Mouse (Mus musculus): ENCODE measurements around the gene Fgfr2.

The Fgfr2 gene

DNA sequence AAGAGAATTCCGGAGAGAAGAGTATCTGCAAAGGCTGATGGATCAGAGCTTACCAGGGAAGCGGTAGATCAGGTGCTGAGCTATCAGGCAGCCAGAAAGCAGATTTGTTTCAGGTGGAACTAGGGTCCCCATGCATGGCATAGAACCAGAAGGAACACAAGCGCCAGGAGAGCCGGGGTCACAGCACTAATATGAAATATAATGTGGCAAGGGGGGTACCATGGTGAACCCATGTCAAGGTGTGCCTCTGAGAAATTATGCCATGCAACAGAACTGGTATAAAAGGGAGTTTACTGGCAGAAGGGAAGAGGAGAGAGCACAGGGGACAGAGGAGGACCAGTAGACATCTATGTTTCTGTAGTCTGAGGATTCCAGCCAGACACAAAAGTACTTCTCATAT, 2188.5 kb downstream of the Fgfr2 start:
- DNase-seq (ENCODE audit: low read depth, low spot score) = no peak

DNA sequence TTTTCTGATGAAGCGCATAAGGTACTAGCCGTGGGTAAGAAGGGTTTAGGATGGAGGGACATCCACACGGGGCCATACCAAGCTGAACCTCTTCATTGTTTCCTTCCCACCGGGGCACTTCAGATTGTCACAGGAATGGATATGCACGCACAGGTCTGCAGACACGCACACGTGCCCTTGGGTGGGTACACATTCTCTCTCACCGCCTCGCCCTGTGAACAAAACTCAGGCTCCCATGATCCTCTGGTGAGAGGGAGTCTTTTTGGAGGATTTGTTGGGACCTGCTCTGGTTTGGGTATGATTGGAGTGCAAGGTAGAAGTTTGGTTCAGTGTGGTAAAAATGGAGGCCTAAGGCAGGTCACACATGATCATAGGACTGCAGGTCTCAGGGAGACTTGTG, 2190.2 kb downstream of the Fgfr2 start:
- DNase-seq (ENCODE audit: low read depth, low spot score) = no peak

DNA sequence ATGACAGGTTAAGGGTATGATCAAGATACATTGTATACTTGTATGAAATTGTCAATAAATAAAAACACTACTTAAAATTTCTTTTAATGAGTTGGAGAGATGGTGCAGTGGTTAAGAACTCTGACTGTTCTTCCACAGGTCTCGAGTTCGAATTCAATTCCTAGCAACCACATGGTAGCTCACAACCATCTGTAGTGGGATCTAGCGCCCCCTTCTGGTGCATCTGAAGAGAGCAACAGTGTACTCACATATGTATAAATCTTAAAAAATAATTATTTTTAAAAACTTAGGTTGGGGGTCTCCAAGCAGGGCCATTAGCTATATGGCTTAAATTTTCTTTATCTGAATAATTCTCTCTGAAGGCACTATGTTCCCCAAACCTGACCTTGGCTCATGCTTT, 2192.7 kb downstream of the Fgfr2 start:
- DNase-seq (ENCODE audit: low read depth, low spot score) = no peak

DNA sequence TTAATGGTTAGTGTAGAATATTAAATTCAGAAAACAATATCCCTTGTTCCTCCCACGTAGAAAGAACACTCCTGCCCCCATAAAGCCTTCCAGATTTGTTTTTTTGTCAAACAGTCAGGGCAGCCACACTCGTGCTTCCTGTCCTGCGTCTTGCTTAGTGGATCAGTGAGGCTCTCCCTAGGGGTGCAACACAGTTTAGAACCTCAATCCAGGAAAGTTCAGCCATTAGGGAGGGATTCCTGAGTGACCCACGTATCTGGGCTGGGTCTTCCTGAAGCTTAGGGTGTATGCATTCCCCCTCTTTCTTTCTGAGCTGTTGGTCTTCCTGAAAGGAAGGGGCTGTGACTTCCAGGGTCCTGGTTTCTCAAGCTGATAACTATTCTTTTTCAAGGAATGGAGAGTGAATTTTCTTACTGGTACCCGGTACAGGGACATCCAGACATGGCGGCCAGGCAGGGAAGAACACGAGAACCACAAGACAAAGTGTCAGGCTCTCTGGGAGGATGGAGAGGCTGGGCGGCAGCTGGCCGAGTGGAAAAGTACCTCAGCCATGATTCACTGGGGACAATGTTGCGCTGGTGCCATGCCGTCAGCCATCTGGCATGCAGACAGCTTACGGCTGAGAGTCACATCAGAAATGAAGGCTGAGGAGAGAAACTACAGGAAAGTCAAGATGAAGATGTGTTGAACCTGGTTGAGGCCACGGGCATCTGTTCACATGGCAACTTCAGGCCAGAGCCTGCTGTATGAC, 2200.0 kb downstream of the Fgfr2 start:
- peak; percentile 30 for DNase-seq (ENCODE audit: low read depth, low spot score)

DNA sequence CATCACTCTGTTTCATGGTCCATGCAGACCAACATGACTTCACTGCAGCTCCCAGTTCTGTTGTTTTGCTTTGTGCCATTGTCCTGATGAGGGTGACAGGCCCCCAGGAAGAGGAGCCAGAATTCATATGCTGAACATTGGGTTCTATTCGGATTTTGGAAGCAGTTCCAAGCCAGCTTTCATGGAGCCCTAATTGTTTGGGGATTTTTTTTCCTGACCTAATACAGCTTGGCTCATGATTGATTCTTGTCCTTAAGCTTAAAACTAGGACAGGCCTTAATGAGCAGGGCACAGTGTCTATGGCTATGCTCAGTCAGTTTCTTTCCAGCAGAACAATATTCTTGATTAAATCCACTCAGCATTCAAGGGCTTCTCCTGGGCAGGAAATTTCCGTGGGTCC, 2204.9 kb downstream of the Fgfr2 start:
- no peak for DNase-seq (ENCODE audit: low read depth, low spot score)

DNA sequence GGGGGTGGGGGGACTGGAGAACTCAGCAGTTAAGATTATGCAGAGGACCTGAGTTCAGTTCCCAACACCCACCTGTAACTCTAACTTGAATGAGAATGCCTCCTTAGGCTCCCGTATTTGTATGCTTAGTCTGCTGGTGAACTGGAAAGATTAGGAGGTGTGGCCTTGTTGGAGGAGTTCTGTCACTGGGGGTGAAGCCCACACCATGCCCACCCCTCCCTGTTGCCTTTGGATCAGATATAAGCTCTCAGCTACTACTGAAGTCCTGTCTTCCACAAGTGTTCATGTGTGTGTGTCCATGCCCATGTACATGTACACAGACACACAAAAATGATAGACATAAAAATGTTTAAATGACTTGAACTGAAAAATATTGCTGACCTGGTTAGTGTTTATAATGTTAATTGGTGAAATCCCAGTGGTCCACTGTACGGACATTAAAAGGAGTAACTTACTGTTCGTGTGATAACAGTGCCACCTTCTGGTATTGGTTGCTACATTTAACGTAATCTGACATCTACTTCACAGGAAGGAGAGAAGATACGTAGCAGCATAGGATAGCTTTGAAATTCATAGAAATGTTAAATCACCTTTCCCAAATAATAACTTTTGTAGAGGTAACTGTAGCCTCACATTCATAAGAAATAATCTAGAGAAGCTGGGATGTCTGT, 2208.3 kb downstream of the Fgfr2 start:
- DNase-seq (ENCODE audit: low read depth, low spot score) = peak; percentile 63

DNA sequence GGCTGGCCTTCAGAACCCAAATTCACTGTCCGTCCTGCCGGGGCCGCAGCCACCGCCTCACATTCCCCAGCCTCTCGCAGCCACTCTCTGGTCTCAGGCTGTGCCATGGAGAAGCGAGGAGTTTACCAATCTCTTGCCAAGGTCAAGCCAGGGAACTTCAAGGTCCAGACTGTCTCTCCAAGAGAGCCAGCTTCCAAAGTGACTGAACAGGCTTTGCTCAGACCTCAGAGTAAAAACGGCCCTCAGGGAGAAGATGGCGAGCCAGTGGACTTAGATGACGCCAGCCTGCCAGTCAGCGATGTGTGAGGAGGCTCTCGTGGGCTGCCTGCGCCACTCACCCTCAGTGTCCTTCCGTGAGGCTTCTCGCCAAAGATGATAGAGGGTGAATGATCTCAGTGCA, 2212.3 kb downstream of the Fgfr2 start:
- no peak for DNase-seq (ENCODE audit: low read depth, low spot score)

DNA sequence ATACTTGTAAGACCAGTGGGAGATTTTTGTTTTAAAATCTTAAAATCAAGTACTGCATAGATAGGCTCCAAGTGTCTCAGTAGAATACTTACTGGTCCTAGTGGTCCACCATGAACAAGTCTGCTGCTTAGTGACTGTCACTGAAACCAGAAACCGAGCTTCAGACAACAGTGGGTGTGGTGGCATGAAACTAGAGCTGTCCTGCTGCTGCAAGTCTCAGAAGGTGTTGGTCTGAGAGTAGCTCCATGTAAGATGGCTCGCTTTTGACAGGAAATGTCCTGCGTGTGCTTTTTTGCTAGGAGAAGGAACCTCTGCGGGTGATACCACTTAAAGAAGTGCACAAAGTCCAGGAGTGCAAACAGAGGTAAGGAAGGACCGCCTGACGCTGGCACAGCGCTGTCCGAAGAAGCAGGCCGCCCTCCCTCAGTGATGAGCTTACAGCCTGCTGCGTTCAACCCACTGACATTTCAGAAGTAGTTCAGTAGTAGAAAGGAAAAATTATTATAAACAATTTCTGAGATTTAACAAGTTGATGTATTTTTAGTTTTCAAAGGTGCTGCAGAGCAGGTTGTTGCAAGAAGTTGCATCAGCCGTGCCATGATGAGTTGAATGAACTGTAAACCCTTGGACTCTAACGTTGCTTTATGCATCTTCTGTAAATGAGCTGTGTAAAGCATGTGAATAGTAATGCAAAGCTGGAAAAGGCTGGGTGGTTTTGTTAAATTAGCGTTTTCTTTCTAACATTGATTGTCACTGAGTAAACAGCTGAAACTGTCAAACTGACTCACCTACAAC, 2218.4 kb downstream of the Fgfr2 start:
- DNase-seq (ENCODE audit: low read depth, low spot score) = peak; percentile 31

DNA sequence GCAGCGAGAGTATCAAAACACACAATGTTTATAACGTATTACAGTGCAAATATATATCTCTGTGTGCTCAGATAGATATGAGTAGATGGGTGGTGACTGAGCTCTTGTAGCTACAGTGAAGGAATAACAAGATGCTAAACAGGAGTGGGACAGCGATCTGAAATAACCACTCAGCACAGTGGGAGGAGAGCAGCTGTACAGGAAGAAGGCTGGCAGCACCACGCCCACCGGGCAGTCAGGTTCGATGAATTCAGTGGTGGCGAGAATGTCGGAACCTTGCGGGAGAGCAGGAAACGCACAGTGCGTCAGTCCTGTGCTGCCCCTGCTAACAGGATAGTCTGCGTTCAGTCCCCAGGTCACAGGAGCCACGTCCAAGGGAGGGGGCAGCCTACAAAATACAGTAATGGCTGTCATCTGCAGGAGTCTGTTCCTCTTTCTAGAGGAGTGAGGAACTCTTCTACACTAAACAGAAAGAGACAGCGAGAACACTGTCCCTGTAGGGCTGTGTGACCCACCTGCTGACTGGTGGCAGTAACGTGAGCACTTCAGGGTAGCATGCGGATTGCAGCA, 2219.6 kb downstream of the Fgfr2 start:
- DNase-seq (ENCODE audit: low read depth, low spot score) = no peak

DNA sequence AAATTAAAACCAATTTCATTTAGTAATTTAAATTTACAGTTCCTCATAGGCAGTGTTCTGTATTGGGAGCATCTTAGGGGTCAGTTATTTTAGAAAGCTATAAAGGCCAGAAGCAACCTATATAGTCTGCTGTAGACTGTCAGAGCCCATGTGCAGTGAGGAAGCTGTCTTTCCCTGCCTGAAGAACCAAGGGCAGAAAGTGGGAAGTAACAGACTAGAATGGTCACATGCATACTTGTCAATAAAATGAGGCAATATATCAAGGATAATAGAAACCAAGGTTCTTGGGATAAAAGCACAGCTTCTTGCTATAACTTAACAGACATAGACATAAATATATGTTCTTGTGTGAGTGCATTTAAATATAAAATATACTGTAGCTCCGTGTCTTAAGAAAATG, 2220.2 kb downstream of the Fgfr2 start:
- DNase-seq (ENCODE audit: low read depth, low spot score) = no peak

DNA sequence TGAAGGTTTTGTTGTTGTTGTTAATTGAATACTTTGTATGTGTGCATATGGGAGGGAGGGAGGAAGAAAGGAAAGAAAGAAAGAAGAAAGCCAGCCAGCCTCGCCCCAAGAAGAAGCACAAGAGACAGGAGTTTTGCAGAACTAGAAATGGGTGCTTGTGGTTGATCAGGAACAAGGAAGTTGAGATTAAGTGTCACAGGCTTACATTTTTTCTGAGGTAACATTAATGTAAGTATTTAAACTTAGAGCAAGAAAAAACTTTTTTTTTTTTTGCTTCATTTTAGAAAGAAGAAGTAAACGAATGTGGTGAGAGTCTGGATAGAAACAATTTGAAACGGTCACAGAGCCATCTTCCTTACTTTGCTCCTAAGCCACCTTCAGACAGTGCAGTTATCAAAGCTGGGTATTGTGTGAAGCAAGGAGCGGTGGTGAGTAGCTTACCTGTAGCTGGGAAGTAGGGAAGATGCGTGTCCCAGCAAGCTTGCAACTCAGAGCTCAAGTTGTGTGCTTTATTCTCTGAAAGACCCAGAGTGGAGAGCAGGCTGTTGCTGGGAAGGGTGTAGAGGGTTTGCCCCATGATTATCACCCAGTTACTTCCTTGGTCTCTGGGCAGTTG, 2222.8 kb downstream of the Fgfr2 start:
- DNase-seq (ENCODE audit: low read depth, low spot score) = no peak

DNA sequence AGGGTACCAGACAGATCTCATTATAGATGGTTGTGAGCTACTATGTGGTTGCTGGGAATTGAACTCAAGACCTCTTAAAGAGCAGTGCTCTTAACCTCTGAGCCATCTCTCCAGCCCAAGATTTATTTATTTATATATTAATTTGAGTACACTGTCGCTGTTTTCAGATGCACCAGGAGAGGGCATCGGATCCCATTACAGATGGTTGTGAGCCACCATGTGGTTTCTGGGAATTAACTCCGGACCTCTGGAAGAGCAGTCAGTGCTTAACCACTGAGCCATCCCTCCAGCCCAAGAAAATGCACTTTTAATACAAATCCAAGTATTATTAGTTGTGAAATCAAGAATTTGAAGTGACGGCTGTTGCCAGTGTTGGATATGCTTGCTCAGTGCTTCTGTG, 2224.8 kb downstream of the Fgfr2 start:
- peak; percentile 54 for DNase-seq (ENCODE audit: low read depth, low spot score)

DNA sequence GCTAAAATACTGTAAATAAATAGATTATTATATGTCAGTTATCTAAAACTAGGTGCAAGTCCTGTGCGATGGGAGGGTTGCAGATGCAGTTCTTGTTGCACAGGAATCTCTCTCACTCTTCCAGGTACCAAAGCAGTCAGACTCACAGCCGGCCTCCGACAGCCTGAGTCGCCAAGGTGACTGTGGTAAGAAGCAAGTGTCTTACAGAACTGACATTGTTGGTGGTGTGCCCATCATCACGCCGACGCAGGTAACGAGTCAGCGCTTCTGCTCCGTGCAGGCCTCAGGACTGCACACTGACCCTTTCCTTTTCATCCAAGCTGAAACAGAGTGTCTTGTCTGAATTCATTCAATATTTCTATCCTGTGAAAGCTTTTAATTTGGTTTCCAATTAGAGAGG, 2225.9 kb downstream of the Fgfr2 start:
- DNase-seq (ENCODE audit: low read depth, low spot score) = no peak

DNA sequence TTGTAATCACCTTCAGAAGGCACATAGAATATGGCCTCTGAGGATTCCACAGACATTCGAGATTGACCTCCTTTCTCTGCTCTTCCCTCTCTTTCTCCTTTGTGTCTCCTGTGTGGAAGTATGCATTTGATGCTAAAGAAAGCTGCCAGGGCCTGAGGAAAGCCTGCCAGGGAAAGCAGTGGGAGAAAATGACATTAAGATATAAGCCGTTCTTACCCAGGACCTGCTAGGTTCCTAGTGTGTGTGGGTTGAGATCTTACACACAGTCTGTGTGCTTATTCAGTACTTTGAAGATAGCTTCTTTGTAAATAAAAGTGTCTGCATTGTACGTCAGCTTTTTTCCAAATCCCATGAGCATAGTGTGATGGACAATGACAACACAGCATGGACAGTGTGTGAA, 2227.1 kb downstream of the Fgfr2 start:
- no peak for DNase-seq (ENCODE audit: low read depth, low spot score)

DNA sequence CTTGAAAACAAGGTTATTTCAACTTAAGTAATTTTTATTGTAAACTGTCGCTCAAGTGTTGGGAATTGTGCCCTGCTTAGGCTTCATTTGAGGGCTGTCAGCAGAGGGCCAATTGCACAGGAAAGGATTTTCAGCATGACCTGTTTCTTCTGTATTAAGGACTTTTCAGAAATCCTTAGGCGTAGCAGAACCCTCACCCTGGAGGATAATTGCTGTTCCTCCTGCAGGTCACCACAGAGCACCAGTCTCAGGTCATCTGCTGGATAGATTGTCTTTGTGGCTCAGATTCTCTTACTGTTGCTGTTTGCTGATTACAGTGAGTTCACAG, 2227.6 kb downstream of the Fgfr2 start:
- no peak for DNase-seq (ENCODE audit: low read depth, low spot score)

DNA sequence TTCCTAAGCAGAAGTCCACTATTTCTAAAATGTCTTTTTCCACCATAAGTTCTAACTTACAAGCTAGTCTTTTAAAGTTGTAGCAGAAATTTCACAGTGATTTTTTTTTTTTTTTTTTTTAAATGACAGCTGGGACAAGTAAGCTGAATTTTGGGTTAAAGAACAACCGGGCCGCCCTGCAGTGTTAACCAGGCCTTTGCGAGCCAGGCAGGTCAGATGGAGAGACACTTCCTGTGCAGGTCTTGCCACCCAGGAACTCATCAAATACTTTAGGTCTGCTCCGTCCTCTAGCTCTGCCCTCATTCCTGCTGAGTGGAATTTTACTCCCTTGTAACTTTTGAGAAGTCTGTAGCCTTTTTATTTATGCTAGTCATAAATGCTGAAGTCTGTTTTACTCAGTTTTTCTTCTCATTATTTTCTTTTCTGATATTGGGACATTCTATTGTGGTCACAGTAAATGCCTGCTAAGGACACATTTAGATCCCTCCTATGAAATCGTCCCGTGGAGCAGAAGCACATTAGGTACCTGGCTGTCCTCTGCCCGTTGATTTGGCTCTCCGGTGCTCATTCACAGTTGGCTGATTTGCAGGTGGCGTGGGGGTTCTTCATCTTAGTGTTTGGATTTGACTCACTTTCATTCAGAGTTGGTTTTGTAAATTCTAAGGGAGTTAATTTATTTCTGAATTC, 2228.1 kb downstream of the Fgfr2 start:
- DNase-seq (ENCODE audit: low read depth, low spot score) = no peak

DNA sequence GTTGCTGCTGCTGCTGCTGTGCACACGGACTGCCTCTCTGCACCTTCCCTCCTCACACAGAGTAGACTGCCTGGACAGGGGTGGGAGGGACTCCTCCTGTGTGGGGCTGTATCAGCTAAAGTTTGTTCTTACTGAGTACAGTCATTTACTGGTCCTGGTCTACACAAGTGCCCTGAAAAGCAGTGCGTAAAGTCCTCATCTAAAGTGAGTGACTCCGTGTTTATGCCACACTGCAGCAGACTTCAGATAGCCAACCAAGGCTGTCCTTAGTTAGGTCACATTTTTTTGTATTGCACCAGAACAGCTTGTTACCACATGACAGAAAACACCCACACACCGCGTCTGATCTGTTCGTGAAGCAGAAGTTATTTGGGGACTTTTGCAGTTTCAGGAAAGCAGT, 2230.2 kb downstream of the Fgfr2 start:
- DNase-seq (ENCODE audit: low read depth, low spot score) = no peak

DNA sequence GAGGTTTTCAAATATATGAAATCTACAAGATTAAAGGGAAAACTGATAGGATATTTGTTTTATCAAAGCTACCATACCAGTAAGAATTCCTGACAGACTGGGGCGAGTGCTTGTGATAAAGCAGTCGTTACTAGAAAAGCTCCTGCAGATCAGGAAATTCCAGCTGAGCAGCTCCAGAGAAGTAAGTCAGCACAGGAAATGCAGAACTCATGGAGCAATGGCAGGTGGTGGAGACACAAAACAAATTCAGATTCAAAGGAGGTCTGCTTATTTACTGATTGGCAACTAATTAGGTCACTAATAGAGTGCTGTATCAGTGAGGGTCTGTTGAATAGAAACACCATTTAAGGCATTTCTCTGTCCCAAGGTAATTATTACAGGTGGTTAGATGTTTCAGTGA, 2232.3 kb downstream of the Fgfr2 start:
- DNase-seq (ENCODE audit: low read depth, low spot score) = no peak

DNA sequence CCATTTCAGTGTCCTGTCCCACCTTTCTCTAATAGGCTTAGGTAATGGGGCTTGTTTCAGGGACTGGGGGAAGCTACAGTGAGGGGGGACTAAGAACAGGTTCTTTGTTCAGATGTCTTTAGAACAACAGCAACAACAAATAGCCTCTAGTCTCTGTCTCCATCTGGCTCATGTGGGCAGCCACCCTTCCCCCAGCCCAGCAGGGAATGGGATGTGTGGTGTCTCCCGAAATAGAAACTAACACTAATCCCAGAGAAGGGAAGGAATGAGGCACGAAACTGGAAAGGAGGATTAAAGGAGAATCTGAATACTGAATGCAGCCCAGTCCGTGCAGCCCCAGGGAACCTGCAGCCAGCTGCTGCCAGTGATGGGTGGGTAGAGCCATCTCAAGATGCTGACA, 2235.2 kb downstream of the Fgfr2 start:
- no peak for DNase-seq (ENCODE audit: low read depth, low spot score)

DNA sequence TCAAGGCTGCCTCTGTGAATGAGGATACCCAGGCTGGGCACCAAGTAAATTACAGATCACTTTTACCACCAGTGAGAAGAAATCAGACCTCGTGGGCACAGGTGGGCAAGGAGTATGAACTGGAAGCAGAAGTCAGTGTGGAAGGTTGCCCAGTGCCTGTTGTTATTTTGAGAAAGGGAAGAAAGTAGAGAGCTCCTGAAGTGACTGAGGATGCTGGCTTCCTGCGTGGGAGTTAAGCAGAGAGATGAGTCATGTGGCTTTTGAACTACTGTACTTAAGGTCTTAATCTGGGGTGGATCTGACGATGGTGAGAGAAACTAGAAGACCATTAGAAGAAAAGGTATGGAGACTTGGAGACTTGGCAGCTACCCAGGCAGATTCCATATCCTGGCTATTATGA, 2236.9 kb downstream of the Fgfr2 start:
- peak; percentile 10 for DNase-seq (ENCODE audit: low read depth, low spot score)

DNA sequence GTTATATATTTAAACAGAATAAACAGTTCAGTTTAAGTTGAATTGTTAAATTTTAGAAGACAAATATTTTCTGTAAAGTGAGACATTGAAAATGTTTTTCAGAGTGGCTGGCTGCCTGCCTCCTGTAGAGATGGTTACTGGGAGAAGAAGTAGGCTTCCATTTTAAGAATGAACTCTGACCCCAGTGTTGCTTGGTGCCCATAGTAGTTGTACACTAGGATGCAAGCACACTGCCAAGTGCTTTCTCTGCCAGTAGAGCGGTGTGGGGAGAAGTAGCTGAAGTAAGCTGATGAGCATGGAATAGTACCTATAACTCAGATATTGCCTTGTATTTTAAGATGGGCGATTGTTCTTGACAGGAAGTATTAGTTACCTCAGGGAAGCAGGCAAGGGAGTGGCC, 2239.0 kb downstream of the Fgfr2 start:
- no peak for DNase-seq (ENCODE audit: low read depth, low spot score)

DNA sequence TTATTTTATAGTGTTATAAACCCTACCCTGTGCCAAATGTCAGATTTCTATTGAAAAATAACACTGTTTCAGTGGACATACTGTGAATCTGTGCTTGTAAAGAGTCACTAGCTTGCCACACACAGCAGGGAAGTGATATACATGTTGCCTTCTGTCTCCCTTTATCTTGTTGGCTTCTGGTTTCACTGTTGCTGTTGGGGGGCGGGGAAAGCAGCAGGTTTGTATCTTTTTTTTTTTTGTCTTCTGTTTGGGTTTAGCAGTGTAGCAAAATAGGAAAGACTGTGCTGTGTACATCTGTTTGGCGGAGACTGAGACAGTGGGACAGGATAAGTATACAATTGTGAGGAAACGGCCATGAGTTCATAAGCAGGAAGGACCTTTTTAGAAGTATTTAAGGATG, 2255.9 kb downstream of the Fgfr2 start:
- no peak for DNase-seq (ENCODE audit: low read depth, low spot score)
